Mouse (Mus musculus) ovary, adult 18-20 months (tissue): Measurements from ENCODE around the gene Olfr945.

ENCODE experiments used
- DNase-seq: peaks from one replicate; pipeline ENCODE4 v3.0.0; 2022; ENCODE audit warnings: low spot score, mixed read lengths

Olfr945 gene

DNA sequence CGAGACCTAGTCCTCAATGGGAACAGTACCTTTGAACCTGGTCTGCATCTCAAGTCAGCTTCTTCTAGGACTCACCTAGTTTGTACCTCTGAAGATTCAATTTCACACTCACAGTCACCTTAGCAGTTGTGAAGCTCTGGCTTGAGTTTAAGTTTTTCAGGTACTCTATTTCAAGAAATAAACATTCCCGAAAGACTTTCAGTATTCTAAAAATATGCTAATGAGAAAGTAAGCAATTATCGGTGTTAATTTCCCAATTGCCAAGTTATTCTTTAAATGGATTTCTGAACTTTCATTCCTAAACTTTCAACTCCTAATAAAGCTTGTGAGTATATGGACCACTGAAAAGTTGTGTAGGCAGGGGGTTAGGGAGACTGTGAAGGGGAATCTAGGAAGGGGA, at the start of gene Olfr945:
Olfr945 (minus strand) TSS at position 101 of the 400 bp plus-strand sequence.
- DNase-seq = no peak

- DNase-seq = no peak
These were observed 49.3 kb upstream of the Olfr945 start, which contains the start of gene Olfr948 for GRCm38 (mm10) chr9:39325945-39326344. TSS of gene Olfr948 (minus strand) at chr9:39326045.

- no peak for DNase-seq
These were observed 10.5 kb upstream of the Olfr945 start for GRCm38 (mm10) chr9:39287136-39287535.

DNA sequence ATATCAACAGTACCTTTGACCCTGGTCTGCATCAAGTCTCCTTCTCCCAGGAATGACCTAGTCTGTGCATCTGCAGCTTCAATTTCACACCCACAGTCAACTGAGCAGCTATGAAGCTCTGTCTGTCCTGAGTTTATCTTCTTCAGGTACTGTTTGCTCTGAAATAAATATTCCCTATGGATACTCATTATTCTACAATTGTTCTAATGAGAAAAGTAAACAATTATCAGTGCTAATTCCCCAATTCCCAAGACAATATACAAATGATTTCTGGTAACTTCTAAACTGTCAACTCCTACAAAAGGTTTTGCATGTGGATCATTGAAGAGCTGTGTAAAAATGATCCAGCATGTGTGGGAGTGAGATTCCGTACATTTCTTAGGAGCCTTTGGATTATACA, 26.7 kb downstream of the Olfr945 start, which contains the start of gene Olfr1537:
Olfr1537 (minus strand) TSS at position 101 of the 400 bp plus-strand sequence.
- DNase-seq = no peak
